Comparison of ENCODE assay signal across 1 mouse cellular context in genomic region chr9:115882627-115883200, GRCm38 (mm10).
TF ChIP-seq lines count a peak whose summit lies in the region.

No protein-coding gene starts in this region.

TF ChIP-seq in CH12.LX, 34 proteins besides CTCF, POLR2A, EP300 and RAD21 (continued from another document):
- TF ChIP-seq PAX5 (IDR thresholded peaks at IDR 0.05; ENCODE audit: low read length) (no peak), NRF1 (IDR thresholded peaks at IDR 0.05; ENCODE audit: low read depth, low read length) (no peak), POLR2AphosphoS2 (IDR thresholded peaks at IDR 0.05; ENCODE audit: low read depth, low read length) (no peak), IRF4 (IDR thresholded peaks at IDR 0.05; ENCODE audit: low read depth, low read length) (peak; percentile 66), HCFC1 (IDR thresholded peaks at IDR 0.05; ENCODE audit: low read depth, low read length) (no peak), CHD2 (IDR thresholded peaks at IDR 0.05; ENCODE audit: low read length) (no peak), JUND (conservative IDR thresholded peaks at IDR 0.05; ENCODE audit: low read depth, low read length) (peak; percentile 53; the same call in 1 of the 2 replicates), TCF12 (IDR thresholded peaks at IDR 0.05; ENCODE audit: low read depth, low read length) (no peak), MAZ (IDR thresholded peaks at IDR 0.05; ENCODE audit: low read depth, low read length) (no peak)
